Mouse (Mus musculus) heart, postnatal 10 days (tissue): ENCODE results near the gene Btbd3. TPM values are rescaled to one million over a fixed set of nuclear protein-coding genes. Genes with fewer than 3 reads are reported as not detected.
A peak's percentile ranks its signal among the peaks of the same experiment; 100 is the strongest.

ENCODE experiments used
- DNase-seq, 2 experiments: peaks; one replicate each; pipeline ENCODE4 v3.0.0; 2021
- intact Hi-C: fragments of 180-260 bp; cut with DNase I; formaldehyde crosslinking; loops from one replicate; pipeline ENCODE4 v1.15.1; 2025
- total RNA-seq, 2 experiments: library from RNA; stranded (reverse); gene quantifications; 2 replicates each; pipeline ENCODE4 v1.2.3; 2021

Btbd3 gene
- total RNA-seq = 10 to 100 TPM; 26.2 to 26.9 TPM

DNA sequence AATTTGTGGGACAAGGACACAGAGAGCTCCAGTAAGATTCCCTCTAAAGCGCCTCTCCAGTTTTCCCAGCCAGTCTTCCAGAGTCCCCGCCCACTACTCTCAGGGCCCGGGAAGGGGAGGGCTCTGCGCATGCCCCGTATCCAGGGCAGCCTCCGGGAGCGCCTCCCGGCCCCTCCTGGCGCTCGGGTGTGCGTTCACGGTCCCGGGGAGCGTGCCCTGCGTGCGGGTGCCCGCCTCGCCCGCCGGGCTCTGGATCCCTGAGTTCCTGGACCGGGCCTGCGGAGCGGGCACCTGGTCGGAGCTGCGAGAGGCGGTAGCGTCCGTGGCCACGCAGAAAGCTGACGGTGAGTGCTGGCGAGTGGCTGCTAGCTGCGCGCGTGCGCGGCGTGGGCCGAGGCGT, at the start of gene Btbd3:
Btbd3 (plus strand) TSS at position 155 of the 400 bp plus-strand sequence.
- DNase-seq = peak; percentile 95 to 96
- intact Hi-C loops = no loop called here

- intact Hi-C loops = loop anchor here (5.0 kb wide), 1 partner anchor 173 kb away; no protein-coding TSS in a partner anchor
- peak; percentile 71 to 80 for DNase-seq
Observed at GRCm38 (mm10) chr2:138215561-138215960, 40.8 kb upstream of the Btbd3 start.

DNA sequence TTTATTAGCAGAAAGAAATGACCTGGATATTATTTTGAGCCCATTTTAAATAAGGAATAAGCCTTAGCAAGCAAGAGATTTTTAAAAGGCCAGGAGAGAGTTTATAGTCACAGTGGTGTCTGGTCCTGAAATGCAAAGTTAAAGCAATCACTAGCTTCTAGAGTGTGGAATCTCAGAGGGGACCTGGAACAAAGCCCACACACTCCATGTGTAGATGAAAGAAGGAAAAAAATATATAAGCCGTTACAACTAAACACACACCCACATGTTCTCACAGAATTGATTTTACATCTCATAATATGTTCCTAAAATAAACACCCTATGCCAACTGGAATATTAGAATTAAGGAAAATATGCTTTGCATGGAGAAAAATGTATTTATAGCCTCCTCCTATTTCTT, 36.1 kb upstream of the Btbd3 start:
- DNase-seq = no peak
- intact Hi-C loops = no loop called here

DNA sequence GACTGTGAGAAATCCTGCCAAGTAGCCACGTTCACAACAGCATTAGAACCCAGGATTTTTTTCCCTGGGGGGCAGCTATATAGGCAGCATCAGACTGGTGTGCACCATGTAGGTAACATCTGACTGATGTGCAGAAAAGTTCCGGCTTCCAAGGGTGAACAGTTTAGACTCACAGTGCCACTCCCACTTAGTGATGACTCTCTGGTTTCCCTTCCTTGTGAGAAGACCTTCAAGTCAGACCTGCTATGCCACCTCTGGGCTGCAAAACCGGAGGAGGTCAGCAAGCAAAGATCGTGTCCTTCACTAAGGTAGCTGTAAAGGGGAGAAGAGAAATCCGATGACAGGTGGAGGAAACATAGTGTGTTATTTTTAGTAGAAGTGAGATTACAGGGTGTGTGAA, 24.1 kb upstream of the Btbd3 start:
- DNase-seq = no peak
- intact Hi-C loops = no loop called here

DNA sequence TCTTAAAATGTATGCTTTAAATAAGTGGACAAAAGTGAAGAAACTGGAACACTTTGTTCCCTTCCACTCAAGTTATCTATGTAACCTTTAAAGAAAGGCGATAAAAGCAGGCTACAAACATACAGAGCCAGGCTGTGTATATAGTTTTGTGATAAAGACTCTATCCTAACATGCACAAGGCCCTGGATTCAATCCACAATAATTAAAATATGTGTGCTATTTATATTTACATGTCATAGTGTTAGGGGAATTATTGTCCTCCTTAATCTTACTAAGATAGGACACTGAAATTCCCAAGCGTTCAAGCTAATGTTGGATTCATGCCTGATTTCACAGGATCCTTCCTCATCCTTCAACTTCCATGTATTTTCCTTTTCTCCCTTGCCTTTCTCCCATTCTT, 20.2 kb upstream of the Btbd3 start:
- intact Hi-C loops = no loop called here
- DNase-seq = no peak

- intact Hi-C loops = no loop called here
- DNase-seq = no peak
Observed at GRCm38 (mm10) chr2:138242452-138242851, 13.9 kb upstream of the Btbd3 start.

- intact Hi-C loops = no loop called here
- DNase-seq = peak; percentile 73 to 84
Observed at GRCm38 (mm10) chr2:138245631-138246289, 10.6 kb upstream of the Btbd3 start.

DNA sequence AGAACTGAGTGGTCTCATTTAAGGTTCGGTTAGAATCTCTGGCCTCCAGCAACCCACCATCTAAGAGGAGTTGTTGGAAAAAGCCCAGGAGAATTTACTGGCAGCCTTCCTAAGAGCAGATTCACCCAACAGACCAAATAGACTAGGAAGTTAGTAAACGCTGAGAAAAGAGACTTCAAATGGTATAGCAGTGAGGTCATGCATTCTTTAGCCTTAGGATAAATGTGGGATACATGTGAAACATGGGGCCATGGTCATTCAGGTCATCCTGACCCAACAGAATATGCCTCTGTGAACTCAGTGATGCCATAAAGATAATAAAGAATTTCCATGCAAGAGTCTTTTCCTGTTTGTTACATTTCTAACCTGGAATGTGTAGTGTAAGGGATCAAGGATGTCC, 8.4 kb upstream of the Btbd3 start:
- DNase-seq = no peak
- intact Hi-C loops = no loop called here

DNA sequence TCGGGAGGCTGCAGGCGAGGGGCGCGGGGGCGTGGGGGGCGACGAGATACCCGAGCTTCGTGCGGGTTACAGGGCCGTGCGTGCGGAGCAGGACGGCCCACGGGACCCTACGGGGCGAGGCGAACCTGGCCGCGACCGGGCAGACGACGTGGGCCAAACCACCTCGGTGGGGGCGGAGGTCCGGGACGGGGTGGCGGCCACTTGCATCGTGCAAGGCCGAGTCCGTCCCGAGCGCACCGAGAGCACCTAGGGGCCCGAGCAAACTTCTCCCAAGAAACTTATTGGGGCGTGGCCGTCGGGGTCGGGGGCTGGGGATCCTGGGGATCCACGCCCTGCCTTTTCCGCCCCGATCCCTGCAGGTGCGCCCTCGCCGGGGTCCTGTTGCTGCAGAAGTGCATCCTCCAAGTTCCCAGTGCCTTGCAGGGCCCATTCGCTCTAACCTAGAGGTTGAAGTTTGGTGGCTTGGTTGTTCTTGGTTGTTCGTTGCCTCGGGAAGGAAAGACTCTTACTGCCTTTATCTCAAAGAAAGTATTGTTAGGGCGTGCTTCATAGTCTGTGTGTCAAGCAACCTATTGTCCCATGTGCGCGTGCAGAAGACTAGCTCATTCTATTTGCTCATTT, 596 bp downstream of the Btbd3 start:
- intact Hi-C loops = no loop called here
- DNase-seq = peak; percentile 52 to 56

DNA sequence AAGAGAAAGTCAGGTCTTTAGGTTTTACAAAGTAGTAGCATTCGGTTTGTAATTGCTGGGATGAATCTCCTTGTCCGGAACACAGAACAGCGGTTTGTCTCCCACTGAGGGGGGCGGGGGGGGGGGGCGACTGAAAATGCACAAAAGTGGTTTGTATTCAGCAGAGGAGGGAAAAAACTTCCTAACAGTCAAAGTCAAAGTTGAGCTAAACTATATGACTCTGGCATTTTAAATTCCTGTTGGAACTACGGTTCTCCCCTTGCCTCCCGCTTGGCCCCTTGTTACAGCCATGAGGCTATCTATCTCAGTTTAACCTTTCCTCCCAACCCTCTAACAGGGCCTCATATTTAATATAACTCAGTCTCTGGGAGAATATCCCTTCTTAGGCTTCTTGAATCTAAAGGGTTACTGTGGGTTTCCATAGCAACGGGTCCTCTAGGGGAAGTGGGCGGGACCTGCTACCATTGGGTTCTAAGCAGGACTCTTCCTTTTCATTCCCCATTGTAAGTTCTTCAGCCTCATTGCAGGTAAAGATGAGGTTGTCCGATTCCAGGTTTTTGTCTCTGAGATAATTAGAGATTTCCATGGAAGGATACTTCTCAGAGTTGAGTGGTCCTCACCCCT, 1.4 kb downstream of the Btbd3 start:
- DNase-seq = peak; percentile 66 to 75
- intact Hi-C loops = no loop called here

DNA sequence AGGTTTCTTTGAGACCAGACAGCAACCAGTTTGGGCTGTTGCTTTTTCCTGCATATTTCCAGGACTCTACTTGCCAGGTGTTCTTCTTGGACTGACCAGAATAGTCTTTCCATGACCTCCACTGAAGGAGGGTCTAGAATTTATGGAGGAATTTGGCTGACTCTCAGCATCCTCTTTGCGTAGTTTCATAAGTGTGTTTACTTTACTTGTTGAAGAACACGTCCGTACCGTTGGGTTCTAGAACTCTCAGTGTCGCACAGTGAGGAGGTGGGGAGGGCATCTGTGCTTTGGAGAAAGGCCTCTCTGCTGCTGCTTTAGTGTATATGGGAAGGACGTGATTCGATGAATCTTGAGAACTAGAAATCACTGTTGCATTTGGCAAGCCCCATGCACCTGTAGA, 4.8 kb downstream of the Btbd3 start:
- DNase-seq = no peak
- intact Hi-C loops = no loop called here

GRCm38 (mm10) chr2:138262885-138263284, 6.5 kb downstream of the Btbd3 start:
- no peak for DNase-seq
- intact Hi-C loops = no loop called here

- peak in 1 of 2 experiments; percentile 52 for DNase-seq
- intact Hi-C loops = no loop called here
Observed at GRCm38 (mm10) chr2:138265356-138266005, 9.1 kb downstream of the Btbd3 start.

- DNase-seq = no peak
- intact Hi-C loops = no loop called here
Observed at GRCm38 (mm10) chr2:138266679-138267078, 10.3 kb downstream of the Btbd3 start.

- intact Hi-C loops = no loop called here
- no peak for DNase-seq
Observed at GRCm38 (mm10) chr2:138267852-138268513, 11.6 kb downstream of the Btbd3 start.

DNA sequence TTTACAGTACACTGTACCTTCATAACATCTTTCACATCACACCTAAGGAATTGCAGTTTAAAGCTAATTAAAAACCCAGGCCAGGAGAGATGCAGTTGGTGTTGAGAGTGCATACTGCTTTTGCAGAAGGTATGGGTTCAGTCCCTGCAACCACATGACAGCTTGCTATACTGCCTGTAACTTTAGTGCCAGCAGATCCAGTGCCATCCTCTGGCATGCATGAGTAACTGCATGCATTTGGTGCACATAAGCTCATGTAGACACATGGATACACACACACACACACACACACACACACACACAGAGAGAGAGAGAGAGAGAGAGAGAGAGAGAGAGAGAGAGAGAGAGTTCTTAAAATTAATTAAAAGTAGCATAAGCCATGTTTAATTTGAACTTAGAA, 13.0 kb downstream of the Btbd3 start:
- no peak for DNase-seq
- intact Hi-C loops = no loop called here

- intact Hi-C loops = no loop called here
Observed at GRCm38 (mm10) chr2:138273404-138274073, 17.2 kb downstream of the Btbd3 start.

DNA sequence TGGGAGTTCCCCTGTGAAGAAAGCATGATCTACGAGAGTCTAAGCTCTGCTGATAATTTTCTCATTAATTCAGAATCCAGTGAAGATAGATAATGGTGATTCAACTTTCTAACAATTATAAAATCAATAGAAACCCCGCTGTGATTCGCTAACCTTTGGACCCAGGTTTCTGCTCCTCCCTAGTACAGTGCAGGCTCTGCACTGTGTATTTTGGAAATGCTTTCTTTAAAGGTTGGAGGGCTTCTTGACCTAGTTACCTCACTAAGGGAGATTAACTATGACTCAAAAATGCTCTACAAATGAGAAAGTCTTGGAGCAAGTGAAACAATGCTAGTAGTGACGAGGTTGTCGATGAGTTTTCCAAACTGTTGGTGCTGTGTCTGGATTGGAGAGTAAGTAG, 17.7 kb downstream of the Btbd3 start:
- no peak for DNase-seq
- intact Hi-C loops = no loop called here

More at GRCm38 (mm10) chr2:138273404-138274073, 17.2 kb downstream of the Btbd3 start:
- DNase-seq = no peak

DNA sequence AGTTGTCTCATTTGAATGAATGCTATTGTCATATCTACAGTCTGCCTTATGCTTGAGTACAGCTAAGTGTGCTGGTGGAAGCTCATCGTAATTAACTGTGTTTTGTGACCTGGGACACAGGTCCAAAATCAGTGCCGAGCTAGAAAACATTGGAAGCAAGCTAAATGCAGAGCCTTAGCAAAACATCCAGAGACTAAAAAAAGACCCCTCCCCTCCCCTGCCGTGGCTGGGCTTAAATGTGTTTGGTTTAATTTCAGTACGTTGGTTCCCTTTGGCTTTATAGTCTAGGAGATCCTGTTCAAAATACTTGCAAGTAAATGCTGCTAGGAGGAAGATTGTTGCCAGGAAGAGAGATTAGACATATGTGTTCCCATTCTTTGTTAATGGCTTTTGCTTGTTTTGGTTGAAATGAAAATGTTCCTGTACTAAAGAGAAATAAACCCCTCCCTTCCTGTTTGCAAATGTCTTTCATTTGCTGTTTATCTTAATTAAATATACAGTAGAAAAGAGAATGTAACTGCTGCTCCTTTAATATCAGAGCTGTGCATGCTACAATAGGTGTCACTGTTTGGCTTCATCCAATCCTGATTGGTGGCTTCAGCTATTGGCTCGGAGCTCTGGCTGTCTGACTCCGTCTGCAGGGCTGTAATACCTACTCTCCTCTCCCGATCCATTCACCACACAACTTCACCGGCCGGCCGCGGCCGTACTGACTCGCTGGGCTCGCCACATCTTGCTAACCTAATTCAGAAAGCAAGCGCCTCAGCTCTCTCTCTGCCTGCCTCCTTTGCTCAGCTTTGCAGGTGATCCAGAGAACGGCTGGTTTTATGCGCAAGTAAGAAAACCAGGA, 21.7 kb downstream of the Btbd3 start:
- peak; percentile 77 to 83 for DNase-seq
- intact Hi-C loops = no loop called here
